Comparison of ENCODE assay signal across 27 mouse cellular contexts in genomic region chr15:98115779-98116163, GRCm38 (mm10). TPM values are rescaled to one million over a fixed set of nuclear protein-coding genes. Genes with fewer than 3 reads are reported as not detected.
DNase-seq lines count a peak whose midpoint lies in the region; ATAC-seq and TF ChIP-seq lines count a peak whose summit lies in the region.
"Had no signal": no experiment of that assay in that cellular context is flagged by ENCODE, and none has a peak within 500 bp of the region (broad histone marks: within the 10 kb centered on the region; RNA-seq: fewer than 3 reads in every experiment).

No protein-coding gene starts in this region.

- no peaks in the 10 kb centered on the region for H3K9me3 ChIP-seq in heart, embryonic 11.5 days (replicated peaks; ENCODE audit: control insufficient read depth, low read length)
- no peaks in the 10 kb centered on the region for H3K9me3 ChIP-seq in liver, embryonic 11.5 days (ENCODE audit: control insufficient read depth, low read length)
- H3K9me3 ChIP-seq in liver, embryonic 14.5 days (ENCODE audit: control insufficient read depth, low read length): no peaks in the 10 kb centered on the region
- H3K9me3 ChIP-seq: embryonic facial prominence, embryonic 10.5 days; forebrain, embryonic 12.5 days; hindbrain, embryonic 13.5 days; lung, embryonic 15.5 days; megakaryocyte, embryonic 14.5 days; neural tube, embryonic 12.5 days had no signal

- no peak overlapping the region for H3K4me2 ChIP-seq in heart, embryonic 11.5 days
- peak overlapping the region; percentile 36 for H3K4me2 ChIP-seq in liver, embryonic 11.5 days
- H3K4me2 ChIP-seq in liver, embryonic 14.5 days (ENCODE audit: low read depth): peak overlapping the region; percentile 39
- H3K4me2 ChIP-seq: forebrain, embryonic 12.5 days; hindbrain, embryonic 13.5 days; lung, embryonic 15.5 days; neural tube, embryonic 12.5 days had no signal

- DNase-seq in heart, postnatal 4 days: no peak
- no peak for DNase-seq in liver, embryonic 11.5 days (ENCODE audit: low spot score)
- no peak for DNase-seq in liver
- no peak for DNase-seq in liver, embryonic 14.5 days (ENCODE audit: low read depth in 3 of 3, low spot score in 3 of 3)
- no peak for DNase-seq in kidney, adult 18-20 months
- DNase-seq in frontal cortex, postnatal 25 days (ENCODE audit: low spot score in 2 of 2): no peak
- DNase-seq: adrenal gland, postnatal 14 days; cerebellum, adult 9-11 months; gastrocnemius, postnatal 10 days; heart, postnatal 14 days; kidney, adult 9 months; kidney, postnatal 14 days; layer of hippocampus, postnatal 36 days; lung, postnatal 36 days; midbrain, embryonic 14.5 days; right cerebral cortex, postnatal 14 days; spleen, adult 18-20 months had no signal

- H3K4me1 ChIP-seq in heart, embryonic 11.5 days (ENCODE audit: control insufficient read depth, insufficient read depth, low read length): peaks cover 7% of the 10 kb centered on the region
- peaks cover 22% of the 10 kb centered on the region for H3K4me1 ChIP-seq in liver, embryonic 11.5 days (replicated peaks; ENCODE audit: control insufficient read depth, insufficient read depth, low read length)
- H3K4me1 ChIP-seq in liver, embryonic 14.5 days (replicated peaks; ENCODE audit: control insufficient read depth in 2 of 2, insufficient read depth in 2 of 2, low read length in 1 of 2): peaks cover 17 to 36% of the 10 kb centered on the region in 2 experiments
- H3K4me1 ChIP-seq: embryonic facial prominence, embryonic 10.5 days; hindbrain, embryonic 13.5 days; lung, embryonic 15.5 days; neural tube, embryonic 12.5 days had no signal

- no peak for ATAC-seq in heart, embryonic 11.5 days (replicated peaks; ENCODE audit: insufficient number of reproducible peaks, low FRiP score, low TSS enrichment)
- ATAC-seq in liver, embryonic 11.5 days (replicated peaks; ENCODE audit: low FRiP score): no peak
- peak; percentile 23; the same call in 1 of the 2 replicates for ATAC-seq in liver, embryonic 14.5 days (ENCODE audit: insufficient read depth)
- ATAC-seq: inflammation-experienced regulatory T-cells, adult 6 months had no signal

- no peaks in the 10 kb centered on the region for H3K27me3 ChIP-seq in heart, embryonic 11.5 days (ENCODE audit: control insufficient read depth, insufficient read depth, low read length)
- no peaks in the 10 kb centered on the region for H3K27me3 ChIP-seq in liver, embryonic 11.5 days (replicated peaks; ENCODE audit: control insufficient read depth, insufficient read depth, low read length)
- H3K27me3 ChIP-seq in liver, embryonic 14.5 days (ENCODE audit: control insufficient read depth, insufficient read depth, low read length): no peaks in the 10 kb centered on the region
- H3K27me3 ChIP-seq: forebrain, embryonic 12.5 days; hindbrain, embryonic 13.5 days; lung, embryonic 15.5 days; megakaryocyte, embryonic 14.5 days; neural tube, embryonic 12.5 days had no signal

- H3K36me3 ChIP-seq in heart, embryonic 11.5 days (ENCODE audit: control insufficient read depth, insufficient read depth, low read length): peaks cover 2% of the 10 kb centered on the region; the same call in 1 of the 2 replicates
- H3K36me3 ChIP-seq in liver, embryonic 11.5 days (ENCODE audit: control insufficient read depth, insufficient read depth, low read length): no peaks in the 10 kb centered on the region; the same call in none of the 2 replicates
- no peaks in the 10 kb centered on the region; the same call in 1 of the 2 replicates for H3K36me3 ChIP-seq in liver, embryonic 14.5 days (replicated peaks; ENCODE audit: control insufficient read depth, insufficient read depth, low read depth)

- 67% methylated on average over 9 of the region's 9 CpGs for WGBS in heart, embryonic 11.5 days (ENCODE audit: insufficient replicate concordance)
- WGBS in liver, embryonic 11.5 days: 71% methylated on average over 9 of the region's 9 CpGs
- WGBS in liver, embryonic 14.5 days (ENCODE audit: insufficient replicate concordance): 45% methylated on average over 9 of the region's 9 CpGs

- TF ChIP-seq CTCF in liver, embryonic 14.5 days (IDR thresholded peaks at IDR 0.05; ENCODE audit: low read depth): no peak

- no peak overlapping the region for H3K4me3 ChIP-seq in heart, embryonic 11.5 days (ENCODE audit: low read depth, low read length)
- no peak overlapping the region for H3K4me3 ChIP-seq in liver, embryonic 11.5 days (ENCODE audit: low read depth, low read length)
- H3K4me3 ChIP-seq in liver, embryonic 14.5 days (ENCODE audit: insufficient read depth in 1 of 2, low read depth in 2 of 2, low read length in 2 of 2): no peak overlapping the region
- H3K4me3 ChIP-seq: embryonic facial prominence, embryonic 10.5 days; forebrain, embryonic 12.5 days; hindbrain, embryonic 13.5 days; layer of hippocampus, adult 2 months; lung, embryonic 15.5 days; neural tube, embryonic 12.5 days had no signal

- no peak overlapping the region for H3K9ac ChIP-seq in heart, embryonic 11.5 days (ENCODE audit: low read depth, low read length)
- 0 out of 2 replicates have a peak overlapping the region, but pooled peaks have one; percentile 17 for H3K9ac ChIP-seq in liver, embryonic 11.5 days (ENCODE audit: low read depth, low read length)
- H3K9ac ChIP-seq in liver, embryonic 14.5 days (replicated peaks): peak overlapping the region; percentile 1; the same call in 1 of the 2 replicates
- H3K9ac ChIP-seq: forebrain, embryonic 12.5 days; hindbrain, embryonic 13.5 days; lung, embryonic 15.5 days had no signal

- peak overlapping the region; percentile 35; the same call in 1 of the 2 replicates for H3K27ac ChIP-seq in heart, embryonic 11.5 days (ENCODE audit: low read depth, low read length)
- H3K27ac ChIP-seq in liver, embryonic 11.5 days (ENCODE audit: low read depth, low read length): peak overlapping the region; percentile 73
- H3K27ac ChIP-seq in liver, embryonic 14.5 days: peak overlapping the region; percentile 12
- H3K27ac ChIP-seq: embryonic facial prominence, embryonic 10.5 days; forebrain, embryonic 12.5 days; hindbrain, embryonic 13.5 days; layer of hippocampus, adult 2 months; lung, embryonic 15.5 days; neural tube, embryonic 12.5 days had no signal

- no peak for TF ChIP-seq EP300 in liver, embryonic 14.5 days (IDR thresholded peaks at IDR 0.05; ENCODE audit: low read depth)

RNA-seq across cellular contexts. Expression of gene Senp1, which starts 22.2 kb away (rescaled TPM):
- polyA plus RNA-seq in heart, embryonic 11.5 days (2014; fragmentation: Nextera tagmentation; extraction: Ambion mirVana): 24.3 and 25.1 TPM in 2 replicates
- total RNA-seq in heart, postnatal 4 days (2021): 10 to 100 TPM; 23.5 to 27.2 TPM
- polyA plus RNA-seq in liver, embryonic 11.5 days (2014; fragmentation: Nextera tagmentation; extraction: Ambion mirVana): 37.9 and 38.6 TPM in 2 replicates
- polyA plus RNA-seq in liver, embryonic 14.5 days (2012; rRNA removed): 8.7 and 10.7 TPM in 2 replicates
- 15.3 and 16.9 TPM in 2 replicates for polyA plus RNA-seq in liver, embryonic 14.5 days (2014; fragmentation: Nextera tagmentation; extraction: Ambion mirVana)

RNA-seq across cellular contexts. Expression of gene Pfkm, which starts 23.4 kb away (rescaled TPM):
- polyA plus RNA-seq in heart, embryonic 11.5 days (2014; fragmentation: Nextera tagmentation; extraction: Ambion mirVana): 49.3 and 68.3 TPM in 2 replicates
- 100 to 1,000 TPM; 413 to 425 TPM for total RNA-seq in heart, postnatal 4 days (2021)
- 37.2 and 42.5 TPM in 2 replicates for polyA plus RNA-seq in liver, embryonic 11.5 days (2014; fragmentation: Nextera tagmentation; extraction: Ambion mirVana)
- polyA plus RNA-seq in liver, embryonic 14.5 days (2012; rRNA removed): 18.2 and 22.4 TPM in 2 replicates
- polyA plus RNA-seq in liver, embryonic 14.5 days (2014; fragmentation: Nextera tagmentation; extraction: Ambion mirVana): 19.6 and 20.6 TPM in 2 replicates

RNA-seq across cellular contexts. Expression of gene Asb8, which starts 49.7 kb away (rescaled TPM):
- polyA plus RNA-seq in heart, embryonic 11.5 days (2014; fragmentation: Nextera tagmentation; extraction: Ambion mirVana): 81.7 and 86.7 TPM in 2 replicates
- total RNA-seq in heart, postnatal 4 days (2021): 100 to 1,000 TPM in 1 of 2 experiments, 10 to 100 TPM in 1; 97.9 to 103 TPM
- polyA plus RNA-seq in liver, embryonic 11.5 days (2014; fragmentation: Nextera tagmentation; extraction: Ambion mirVana): 37.2 and 42.5 TPM in 2 replicates
- polyA plus RNA-seq in liver, embryonic 14.5 days (2012; rRNA removed): 9.7 and 15.1 TPM in 2 replicates
- polyA plus RNA-seq in liver, embryonic 14.5 days (2014; fragmentation: Nextera tagmentation; extraction: Ambion mirVana): 22.3 and 22.4 TPM in 2 replicates

RNA-seq across cellular contexts. Expression of gene Ccdc184, which starts 51.2 kb away (rescaled TPM):
- 1.2 and 1.3 TPM in 2 replicates for polyA plus RNA-seq in heart, embryonic 11.5 days (2014; fragmentation: Nextera tagmentation; extraction: Ambion mirVana)
- under 1 TPM; 0.74 to 0.92 TPM for total RNA-seq in heart, postnatal 4 days (2021)
- not detected in 2 replicates for polyA plus RNA-seq in liver, embryonic 11.5 days (2014; fragmentation: Nextera tagmentation; extraction: Ambion mirVana)
- 0.01 TPM in 1 of 2 replicates, not detected in the other for polyA plus RNA-seq in liver, embryonic 14.5 days (2012; rRNA removed)
- polyA plus RNA-seq in liver, embryonic 14.5 days (2014; fragmentation: Nextera tagmentation; extraction: Ambion mirVana): not detected in 2 replicates
- total RNA-seq: common myeloid progenitor, adult 5-6 weeks; gastrocnemius, postnatal 10 days had no signal

Comparison
In these comparisons a context has a peak if more than half of its experiments do, and no peak if none do; other contexts are left out.
1. H3K27ac ChIP-seq: peak in every context shown above with its lines; median percentile 73 in liver, embryonic 11.5 days; 35 in heart, embryonic 11.5 days; 12 in liver, embryonic 14.5 days.